Mouse (Mus musculus) myocyte (in vitro differentiated cells): ENCODE measurements at regions not wholly inside any gene's neighbourhood (a gene's known extent, or its start where the extent isn't known, plus 50 kb on each side); places are given as distances from the start of the nearest gene placed in this dataset.

ENCODE experiments used
- CEBPB ChIP-seq: IDR thresholded peaks from 2 replicates; pipeline ENCODE4 v1.6.1; 2011; ENCODE audit warnings: mild to moderate bottlenecking, moderate library complexity; ENCODE audit not compliant: poor library complexity, insufficient read depth, severe bottlenecking
- E2F4 ChIP-seq: IDR thresholded peaks from one replicate; pipeline ENCODE4 v1.6.1; 2011; ENCODE audit warnings: mild to moderate bottlenecking, control low read depth, moderate library complexity; ENCODE audit not compliant: insufficient read depth
- MAX ChIP-seq: IDR thresholded peaks from one replicate; pipeline ENCODE4 v1.6.1; 2011; ENCODE audit warnings: low read depth, mild to moderate bottlenecking, control low read depth
- MYOD1 ChIP-seq, 3 experiments: IDR thresholded peaks; one replicate each; pipeline ENCODE4 v1.6.1; 2011; ENCODE audit warnings: control low read depth in 2 of 3, low read depth in 2 of 3, mild to moderate bottlenecking in 2 of 3, moderate library complexity in 1 of 3; ENCODE audit not compliant: insufficient read length in 2 of 3, control insufficient read depth in 1 of 3
- MYOG ChIP-seq, 3 experiments: IDR thresholded peaks; one replicate each; pipeline ENCODE4 v1.6.1; 2011; ENCODE audit warnings: control low read depth in 2 of 3, low read depth in 2 of 3, mild to moderate bottlenecking in 2 of 3; ENCODE audit not compliant: insufficient read length in 2 of 3, control insufficient read depth in 1 of 3, insufficient read depth in 1 of 3
- POLR2A ChIP-seq: IDR thresholded peaks from one replicate; pipeline ENCODE4 v1.6.1; 2011; ENCODE audit warnings: low read depth, mild to moderate bottlenecking, control low read depth, moderate library complexity; ENCODE audit not compliant: insufficient read length
- POLR2AphosphoS2 ChIP-seq: IDR thresholded peaks from one replicate; pipeline ENCODE4 v1.6.1; 2011; ENCODE audit warnings: low read depth, control low read depth; ENCODE audit not compliant: insufficient read length
- REST ChIP-seq: IDR thresholded peaks from one replicate; pipeline ENCODE4 v1.6.1; 2011; ENCODE audit warnings: mild to moderate bottlenecking, control low read depth, moderate library complexity; ENCODE audit not compliant: insufficient read depth, insufficient read length
- SRF ChIP-seq: IDR thresholded peaks from one replicate; pipeline ENCODE4 v1.6.1; 2011; ENCODE audit warnings: low read depth; ENCODE audit not compliant: control insufficient read depth, insufficient read length
- TCF12 ChIP-seq: IDR thresholded peaks from one replicate; pipeline ENCODE4 v1.6.1; 2011; ENCODE audit warnings: mild to moderate bottlenecking, control low read depth; ENCODE audit not compliant: poor library complexity, insufficient read depth, severe bottlenecking
- TCF3 ChIP-seq: IDR thresholded peaks from one replicate; pipeline ENCODE4 v1.6.1; 2011; ENCODE audit warnings: low read depth, control low read depth; ENCODE audit not compliant: insufficient read length
- USF1 ChIP-seq: IDR thresholded peaks from one replicate; pipeline ENCODE4 v1.6.1; 2011; ENCODE audit warnings: low read depth, mild to moderate bottlenecking, control low read depth, moderate library complexity

- TF ChIP-seq POLR2AphosphoS2 = no peak
- no peak for TF ChIP-seq USF1
- no peak for TF ChIP-seq POLR2A
- TF ChIP-seq MYOG (IDR thresholded peaks at IDR 0.05; ENCODE audit: control insufficient read depth in 1 of 3, insufficient read depth in 1 of 3, insufficient read length in 2 of 3, low read depth in 2 of 3) = no peak
- TF ChIP-seq MYOD1 (IDR thresholded peaks at IDR 0.05; ENCODE audit: control insufficient read depth in 1 of 3, insufficient read length in 2 of 3, low read depth in 2 of 3) = no peak
- TF ChIP-seq E2F4 = no peak
- TF ChIP-seq TCF12 = no peak
- TF ChIP-seq TCF3 = no peak
- no peak for TF ChIP-seq SRF
- TF ChIP-seq MAX = no peak
- TF ChIP-seq CEBPB = no peak
- TF ChIP-seq REST = no peak
These were observed 98.1 kb upstream of the Zfand5 start for GRCm38 (mm10) chr19:21173896-21174483.
